Mouse (Mus musculus): ENCODE data around the gene Vasp.

The Vasp gene

GRCm38 (mm10) chr7:19269721-19270441 is 1.7 kb downstream of the Vasp start:
- DNase-seq: peak in 1 of 2 experiments; percentile 27

GRCm38 (mm10) chr7:19268993-19269681 is 2.5 kb downstream of the Vasp start:
- no peak for DNase-seq

GRCm38 (mm10) chr7:19267051-19267450 is 4.6 kb downstream of the Vasp start:
- DNase-seq: no peak

- peak in 1 of 2 experiments; percentile 46 for DNase-seq
Observed at GRCm38 (mm10) chr7:19265928-19266822, 5.4 kb downstream of the Vasp start.

- peak; percentile 45 to 54 for DNase-seq
Observed at GRCm38 (mm10) chr7:19265147-19265546, 6.5 kb downstream of the Vasp start.

GRCm38 (mm10) chr7:19258336-19258735 is 13.3 kb downstream of the Vasp start:
- peak in 1 of 2 experiments; percentile 45 for DNase-seq

- no peak for DNase-seq
Observed at GRCm38 (mm10) chr7:19257390-19258022, 14.1 kb downstream of the Vasp start.

GRCm38 (mm10) chr7:19256567-19256966 is 15.1 kb downstream of the Vasp start:
- DNase-seq: no peak

- DNase-seq: no peak
Observed at GRCm38 (mm10) chr7:19255395-19255794, 16.2 kb downstream of the Vasp start.

GRCm38 (mm10) chr7:19253437-19253836 is 18.2 kb downstream of the Vasp start:
- DNase-seq: no peak

GRCm38 (mm10) chr7:19252078-19252477 is 19.5 kb downstream of the Vasp start:
- no peak for DNase-seq

GRCm38 (mm10) chr7:19247511-19247910 is 24.1 kb downstream of the Vasp start:
- no peak for DNase-seq

- DNase-seq: no peak
Observed at GRCm38 (mm10) chr7:19246855-19247254, 24.8 kb downstream of the Vasp start.

GRCm38 (mm10) chr7:19245083-19245482 is 26.5 kb downstream of the Vasp start:
- DNase-seq: no peak

GRCm38 (mm10) chr7:19243858-19244257 is 27.8 kb downstream of the Vasp start:
- DNase-seq: no peak

GRCm38 (mm10) chr7:19242005-19242404 is 29.6 kb downstream of the Vasp start:
- DNase-seq: no peak

- no peak for DNase-seq
Observed at GRCm38 (mm10) chr7:19240905-19241463, 30.6 kb downstream of the Vasp start.

- no peak for DNase-seq
Observed at GRCm38 (mm10) chr7:19239986-19240385, 31.6 kb downstream of the Vasp start.

GRCm38 (mm10) chr7:19239423-19239822 is 32.2 kb downstream of the Vasp start:
- DNase-seq: peak; percentile 93 to 97

GRCm38 (mm10) chr7:19238344-19238743 is 33.3 kb downstream of the Vasp start:
- DNase-seq: no peak

- no peak for DNase-seq
Observed at GRCm38 (mm10) chr7:19236411-19236810, 35.2 kb downstream of the Vasp start.

GRCm38 (mm10) chr7:19235092-19235671 is 36.4 kb downstream of the Vasp start:
- no peak for DNase-seq

Data from cerebellum, postnatal 36 days (tissue).